Mouse (Mus musculus): ENCODE measurements around the gene Emg1. TPM values are rescaled to one million over a fixed set of nuclear protein-coding genes. Genes with fewer than 3 reads are reported as not detected.
"Not testable (repeated sequence)": the region's sequence is repeated elsewhere in the genome, so short reads cannot be mapped to it uniquely, and the experiment has no call there.

Emg1 gene
- polyA plus RNA-seq, 1 experiment from 2014 or later: 105 TPM

DNA sequence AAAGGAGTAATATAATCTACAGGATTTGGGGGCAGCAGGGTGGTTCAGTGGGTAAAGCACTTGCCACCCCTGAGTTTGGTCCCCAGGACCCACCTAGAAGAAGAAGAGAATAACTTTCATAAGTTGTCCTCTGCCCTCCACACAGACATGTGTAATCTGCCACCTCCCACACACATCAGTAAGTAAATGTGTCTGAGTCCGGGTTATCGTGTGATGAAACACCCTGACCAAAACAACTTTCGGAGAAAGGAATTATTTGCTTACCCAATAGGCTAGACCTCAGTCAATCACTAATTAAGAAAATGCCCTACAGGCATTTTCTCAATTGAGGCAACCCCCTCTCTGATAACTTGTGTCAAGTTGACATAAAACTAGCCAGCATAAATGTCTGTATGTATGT lies 21.5 kb downstream of the Emg1 start:
- H3K9me3 ChIP-seq (replicated peaks): no peaks in the 10 kb centered on the region
- no peak for ATAC-seq (ENCODE audit: insufficient number of reproducible peaks, low FRiP score)
- no peaks in the 10 kb centered on the region for H3K27me3 ChIP-seq (replicated peaks)
- no peak overlapping the region for H3K9ac ChIP-seq
- no peaks in the 10 kb centered on the region for H3K36me3 ChIP-seq
- WGBS: 90% methylated on average over 3 of the region's 3 CpGs
- no peak overlapping the region for H3K4me2 ChIP-seq
- no peak overlapping the region for H3K27ac ChIP-seq (ENCODE audit: poor library complexity, severe bottlenecking)
- H3K4me1 ChIP-seq (replicated peaks): peaks cover 7% of the 10 kb centered on the region; the same call in 1 of the 2 replicates
- no peak overlapping the region for H3K4me3 ChIP-seq

DNA sequence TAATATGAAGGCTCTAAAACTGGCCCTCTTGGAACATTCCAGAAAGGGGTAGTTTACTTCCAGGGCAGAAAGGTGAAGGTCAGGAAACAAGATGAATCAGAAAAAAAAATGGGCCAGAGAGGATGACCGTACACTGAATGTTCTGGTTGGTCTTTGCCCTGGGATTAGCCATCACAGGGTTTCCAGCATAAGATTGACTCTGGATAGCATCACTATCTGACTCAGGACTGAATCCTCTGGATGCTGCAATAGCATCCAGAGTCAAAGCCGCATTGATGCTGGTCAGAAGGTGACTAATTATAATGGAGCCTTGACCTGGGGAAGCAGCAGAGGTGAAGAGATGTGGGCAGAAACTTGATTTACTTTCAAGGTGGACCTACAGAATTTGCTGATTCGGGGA lies 23.0 kb downstream of the Emg1 start:
- Histone ChIP-seq H3K9ac (no peak overlapping the region), H3K4me3 (no peak overlapping the region), H3K4me2 (no peak overlapping the region), H3K4me1 (replicated peaks) (peaks cover 5% of the 10 kb centered on the region; the same call in 1 of the 2 replicates), H3K27me3 (replicated peaks) (no peaks in the 10 kb centered on the region), H3K9me3 (replicated peaks) (no peaks in the 10 kb centered on the region), H3K27ac (ENCODE audit: poor library complexity, severe bottlenecking) (no peak overlapping the region), H3K36me3 (no peaks in the 10 kb centered on the region)
- no peak for ATAC-seq (ENCODE audit: insufficient number of reproducible peaks, low FRiP score)
- 87% methylated on average over 3 of the region's 3 CpGs for WGBS

DNA sequence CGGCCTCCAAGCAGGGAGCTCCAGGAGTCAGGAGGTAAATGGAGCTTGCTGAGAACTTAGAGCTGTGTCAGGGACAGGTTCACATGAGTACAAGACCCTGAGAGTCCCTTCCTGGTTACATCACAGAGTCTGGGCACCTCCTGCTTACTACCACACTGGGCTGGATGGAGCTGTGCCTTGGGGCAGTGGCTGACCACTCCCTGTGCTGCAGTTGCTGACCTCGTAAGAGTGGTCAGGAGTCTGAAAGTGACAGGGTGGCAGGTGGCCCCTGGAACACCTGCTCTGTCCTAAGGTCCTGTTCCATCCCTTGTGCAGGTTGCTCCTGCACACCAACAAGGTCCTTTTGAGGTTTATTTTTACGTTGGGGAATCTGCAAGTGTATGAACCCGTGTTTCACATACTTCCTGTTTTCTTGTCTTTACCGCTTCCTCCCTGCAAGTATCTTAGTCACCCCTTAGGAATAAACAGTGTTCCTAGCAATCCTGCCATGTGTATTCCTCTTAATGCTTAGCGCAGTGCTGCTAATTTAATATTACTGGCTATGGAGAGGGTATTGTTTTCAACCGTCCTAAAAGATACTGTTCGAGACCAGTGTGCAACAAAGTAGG lies 23.7 kb downstream of the Emg1 start:
- H3K36me3 ChIP-seq: no peaks in the 10 kb centered on the region
- peaks cover 11% of the 10 kb centered on the region for H3K4me1 ChIP-seq (replicated peaks)
- 78% methylated on average over 8 of the region's 8 CpGs for WGBS
- no peak overlapping the region for H3K9ac ChIP-seq
- H3K9me3 ChIP-seq (replicated peaks): no peaks in the 10 kb centered on the region
- ATAC-seq (ENCODE audit: insufficient number of reproducible peaks, low FRiP score): no peak
- H3K27ac ChIP-seq (ENCODE audit: poor library complexity, severe bottlenecking): no peak overlapping the region
- H3K4me2 ChIP-seq: no peak overlapping the region
- no peak overlapping the region for H3K4me3 ChIP-seq
- no peaks in the 10 kb centered on the region for H3K27me3 ChIP-seq (replicated peaks)

DNA sequence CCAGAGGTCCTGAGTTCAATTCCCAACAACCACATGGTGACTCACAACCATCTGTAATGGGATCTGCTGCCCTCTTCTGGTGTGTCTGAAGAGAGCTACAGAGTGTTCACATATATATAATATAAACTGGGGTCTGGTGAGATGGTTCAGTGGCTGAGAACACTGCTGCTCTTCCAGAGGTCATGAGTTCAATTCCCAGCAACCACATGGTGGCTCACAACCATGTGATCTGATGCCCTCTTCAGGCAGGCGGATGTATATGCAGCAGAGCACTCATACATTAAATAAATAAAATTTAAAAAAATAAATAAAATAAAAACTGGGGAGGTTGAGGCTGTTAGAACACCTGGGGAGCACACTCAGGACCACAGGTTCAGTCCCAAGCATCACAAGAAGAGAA lies 25.3 kb downstream of the Emg1 start:
- WGBS: 73% methylated on average over 1 of the region's 1 CpGs
- peaks cover 16% of the 10 kb centered on the region for H3K4me1 ChIP-seq (replicated peaks)
- not testable (repeated sequence) for H3K36me3 ChIP-seq; H3K4me2 ChIP-seq; H3K27me3 ChIP-seq (replicated peaks); H3K9ac ChIP-seq; H3K27ac ChIP-seq (ENCODE audit: poor library complexity, severe bottlenecking); ATAC-seq (ENCODE audit: insufficient number of reproducible peaks, low FRiP score); H3K4me3 ChIP-seq; H3K9me3 ChIP-seq (replicated peaks)

DNA sequence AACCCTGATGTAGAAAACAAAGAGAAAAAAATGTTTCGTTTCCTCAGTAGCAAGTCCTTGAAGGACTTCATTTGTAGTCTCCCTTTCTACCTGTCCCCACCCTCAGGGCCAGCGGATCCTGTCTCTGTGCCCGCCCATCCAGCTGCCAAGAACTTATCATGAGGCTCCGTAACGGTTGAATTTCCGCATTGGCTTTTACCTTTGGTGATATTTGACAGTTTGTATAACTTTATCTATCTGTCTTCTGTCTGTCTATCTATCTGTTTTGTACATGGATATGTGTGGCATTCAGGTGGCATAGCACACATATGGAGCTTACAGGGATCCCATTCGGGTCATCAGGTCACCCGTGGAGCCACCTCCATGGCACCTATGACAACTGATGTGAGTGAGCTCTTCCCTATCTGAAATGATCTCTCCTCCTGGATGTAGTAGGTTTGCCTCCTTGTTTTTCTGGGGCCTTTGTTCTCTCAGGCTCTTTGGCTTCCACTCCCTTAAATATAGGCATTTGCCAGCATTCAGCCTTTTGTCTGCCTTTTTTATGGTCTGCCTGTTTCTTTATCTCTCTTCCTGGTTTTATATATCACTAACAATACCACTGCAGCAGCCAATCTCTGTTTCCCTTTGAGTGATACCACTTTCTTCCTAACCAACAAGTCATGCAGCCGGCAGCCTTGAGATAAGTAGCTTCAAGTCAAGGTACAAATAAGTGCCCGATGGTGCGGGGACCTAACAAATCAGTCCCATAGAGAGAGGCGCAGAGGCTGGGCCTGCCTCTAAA lies 26.2 kb downstream of the Emg1 start:
- 75% methylated on average over 12 of the region's 12 CpGs for WGBS
- ATAC-seq (ENCODE audit: insufficient number of reproducible peaks, low FRiP score): peak; percentile 51; the same call in 1 of the 2 replicates
- no peak overlapping the region for H3K4me2 ChIP-seq
- H3K4me1 ChIP-seq (replicated peaks): peaks cover 16% of the 10 kb centered on the region
- 0 out of 2 replicates have a peak overlapping the region, but pooled peaks have one; percentile 7 for H3K27ac ChIP-seq (ENCODE audit: poor library complexity, severe bottlenecking)
- H3K4me3 ChIP-seq: no peak overlapping the region
- no peaks in the 10 kb centered on the region for H3K9me3 ChIP-seq (replicated peaks)
- H3K36me3 ChIP-seq: no peaks in the 10 kb centered on the region
- no peaks in the 10 kb centered on the region for H3K27me3 ChIP-seq (replicated peaks)
- H3K9ac ChIP-seq: no peak overlapping the region

DNA sequence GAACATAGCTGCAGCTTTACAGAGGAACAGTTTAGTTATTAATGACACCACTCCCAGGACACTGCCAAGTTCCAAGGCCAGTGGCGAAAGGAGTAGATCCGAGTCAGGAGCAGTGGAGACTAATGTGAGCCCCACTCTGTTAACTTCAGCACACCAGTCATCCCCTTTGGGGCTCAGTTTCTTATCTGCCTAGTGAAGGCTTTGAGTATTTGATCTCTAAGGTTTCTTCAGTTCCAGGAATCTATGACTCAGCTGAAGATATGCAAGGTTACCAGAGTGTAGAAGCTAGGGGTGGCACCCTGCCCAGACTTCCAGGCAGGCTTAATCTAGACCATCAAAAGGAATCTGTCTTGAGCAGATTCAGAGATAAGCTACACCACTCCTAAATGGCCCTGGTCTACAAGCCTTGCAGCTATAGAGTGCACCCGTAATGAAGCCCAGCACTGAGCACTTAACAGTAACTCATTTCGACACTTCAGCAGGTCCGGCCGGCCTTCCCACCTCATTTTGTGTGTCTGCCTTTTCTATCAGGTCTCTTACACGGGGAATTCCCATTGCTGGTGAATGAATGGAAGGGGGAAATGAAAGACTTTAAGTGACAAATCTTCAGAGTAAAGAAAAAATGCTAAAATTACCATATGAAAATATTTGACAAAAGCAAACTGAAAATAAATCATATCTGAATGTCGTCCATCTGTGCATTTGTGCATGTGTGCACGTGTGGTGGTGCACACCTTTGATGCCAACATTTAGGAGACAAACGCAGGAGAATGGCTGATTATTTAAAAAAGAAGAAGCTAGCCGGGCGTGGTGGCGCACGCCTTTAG lies 28.2 kb downstream of the Emg1 start:
- Histone ChIP-seq H3K27ac (ENCODE audit: poor library complexity, severe bottlenecking) (no peak overlapping the region), H3K27me3 (replicated peaks) (no peaks in the 10 kb centered on the region), H3K36me3 (no peaks in the 10 kb centered on the region), H3K9me3 (replicated peaks) (no peaks in the 10 kb centered on the region), H3K4me3 (no peak overlapping the region), H3K4me1 (replicated peaks) (peaks cover 18% of the 10 kb centered on the region), H3K4me2 (no peak overlapping the region), H3K9ac (no peak overlapping the region)
- 61% methylated on average over 14 of the region's 14 CpGs for WGBS
- ATAC-seq (ENCODE audit: insufficient number of reproducible peaks, low FRiP score): peak; percentile 44

DNA sequence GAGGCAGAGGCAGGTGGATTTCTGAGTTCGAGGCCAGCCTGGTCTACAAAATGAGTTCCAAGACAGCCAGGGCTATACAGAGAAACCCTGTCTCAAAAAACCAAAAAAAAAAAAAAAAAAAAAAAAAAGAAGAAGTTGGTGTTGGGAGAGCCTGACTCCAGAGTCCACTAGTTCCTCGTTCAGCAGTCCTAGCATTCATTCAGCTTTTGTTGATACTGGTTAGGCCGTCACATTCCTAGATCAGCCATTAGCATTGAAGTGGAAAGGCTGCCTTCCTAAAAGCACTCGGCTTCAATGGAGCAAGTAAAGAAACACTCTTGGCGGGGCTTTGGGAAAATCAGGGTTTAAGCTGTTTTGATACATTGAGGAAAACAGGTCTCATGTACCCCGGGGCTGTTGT lies 29.7 kb downstream of the Emg1 start:
- H3K4me1 ChIP-seq (replicated peaks): peaks cover 20% of the 10 kb centered on the region
- 77% methylated on average over 6 of the region's 6 CpGs for WGBS
- H3K27ac ChIP-seq (ENCODE audit: poor library complexity, severe bottlenecking): not testable (repeated sequence)

DNA sequence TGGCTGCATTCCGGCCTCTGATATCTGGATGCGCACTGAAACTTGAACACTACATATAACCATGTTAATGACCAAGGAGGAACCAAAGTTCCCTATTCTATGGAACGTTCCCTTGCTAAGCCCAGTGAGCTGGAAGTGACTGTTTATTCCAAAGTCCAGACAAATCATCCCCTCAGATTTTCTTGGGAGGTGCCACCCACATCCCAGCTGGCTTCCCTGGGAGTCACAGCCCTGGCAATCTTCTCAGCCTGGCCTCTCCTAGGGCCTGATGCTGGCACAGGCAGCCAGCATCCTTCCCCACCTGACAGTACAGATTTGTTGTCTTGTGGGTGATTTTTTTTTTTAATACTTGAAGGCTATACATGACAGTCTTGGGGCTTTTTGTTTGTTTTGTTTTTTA lies 32.5 kb downstream of the Emg1 start:
- no peak for ATAC-seq (ENCODE audit: insufficient number of reproducible peaks, low FRiP score)
- Histone ChIP-seq H3K4me2 (no peak overlapping the region), H3K9ac (no peak overlapping the region), H3K27me3 (replicated peaks) (no peaks in the 10 kb centered on the region), H3K4me1 (replicated peaks) (peaks cover 20% of the 10 kb centered on the region), H3K4me3 (no peak overlapping the region), H3K27ac (ENCODE audit: poor library complexity, severe bottlenecking) (no peak overlapping the region), H3K36me3 (peaks cover 8% of the 10 kb centered on the region), H3K9me3 (replicated peaks) (no peaks in the 10 kb centered on the region; the same call in 1 of the 2 replicates)
- WGBS: 95% methylated on average over 3 of the region's 3 CpGs

More for the DNA sequence above, 29.7 kb downstream of the Emg1 start:
- H3K9me3 ChIP-seq (replicated peaks); H3K9ac ChIP-seq; H3K27me3 ChIP-seq (replicated peaks); ATAC-seq (ENCODE audit: insufficient number of reproducible peaks, low FRiP score); H3K36me3 ChIP-seq; H3K4me3 ChIP-seq; H3K4me2 ChIP-seq: not testable (repeated sequence)

DNA sequence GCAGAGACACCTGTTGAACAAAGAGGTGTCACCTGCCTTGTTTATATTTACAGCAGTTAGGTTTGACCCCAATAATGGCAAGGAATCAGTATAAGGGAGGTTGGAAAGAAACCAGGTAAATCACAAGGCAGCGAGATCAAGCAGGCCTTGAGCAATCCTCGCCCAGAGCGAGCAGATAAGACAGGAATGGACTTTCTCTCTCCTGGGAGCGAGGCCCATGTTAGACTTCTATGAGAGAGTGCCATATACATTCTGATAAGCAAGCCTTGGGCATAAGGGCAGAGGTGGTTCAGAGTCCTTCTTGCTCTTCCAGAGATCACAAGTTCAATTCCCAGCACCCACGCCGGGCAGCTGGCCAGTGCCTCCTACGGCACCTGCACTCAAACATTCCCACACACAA lies 33.2 kb downstream of the Emg1 start:
- 74% methylated on average over 7 of the region's 7 CpGs for WGBS

DNA sequence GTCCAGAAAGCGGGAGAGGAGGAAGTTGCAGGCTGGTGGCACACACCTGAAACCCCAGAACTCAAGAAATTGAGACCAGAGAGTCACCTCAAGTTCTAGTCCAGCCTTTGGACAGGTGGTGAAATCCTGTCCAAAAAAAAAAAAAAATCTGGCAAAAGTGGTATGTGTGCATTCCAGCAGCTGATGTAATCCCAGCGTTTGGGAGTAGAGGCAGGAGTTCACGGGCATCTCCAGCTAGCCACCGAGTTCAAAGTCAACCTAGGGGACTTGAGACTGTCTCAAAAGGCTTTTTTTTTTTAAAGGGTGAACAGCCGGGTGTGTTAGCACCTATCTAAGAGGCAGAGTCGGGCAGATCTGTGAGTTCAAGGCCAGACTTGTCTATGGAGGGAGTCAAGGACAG lies 35.8 kb downstream of the Emg1 start:
- no peak overlapping the region for H3K27ac ChIP-seq (ENCODE audit: poor library complexity, severe bottlenecking)
- peaks cover 15% of the 10 kb centered on the region for H3K36me3 ChIP-seq
- H3K4me2 ChIP-seq: no peak overlapping the region
- WGBS: 76% methylated on average over 6 of the region's 6 CpGs
- H3K27me3 ChIP-seq (replicated peaks): no peaks in the 10 kb centered on the region
- H3K4me1 ChIP-seq (replicated peaks): peaks cover 12% of the 10 kb centered on the region
- H3K9ac ChIP-seq: no peak overlapping the region
- no peak for ATAC-seq (ENCODE audit: insufficient number of reproducible peaks, low FRiP score)
- no peak overlapping the region for H3K4me3 ChIP-seq
- peaks cover 4% of the 10 kb centered on the region; the same call in 1 of the 2 replicates for H3K9me3 ChIP-seq (replicated peaks)

More for the DNA sequence above, 33.2 kb downstream of the Emg1 start:
- no peak for ATAC-seq (ENCODE audit: insufficient number of reproducible peaks, low FRiP score)
- Histone ChIP-seq H3K27ac (ENCODE audit: poor library complexity, severe bottlenecking) (no peak overlapping the region), H3K4me3 (no peak overlapping the region), H3K27me3 (replicated peaks) (no peaks in the 10 kb centered on the region), H3K9me3 (replicated peaks) (peaks cover 4% of the 10 kb centered on the region; the same call in 1 of the 2 replicates), H3K36me3 (peaks cover 15% of the 10 kb centered on the region), H3K9ac (no peak overlapping the region), H3K4me2 (no peak overlapping the region), H3K4me1 (replicated peaks) (peaks cover 14% of the 10 kb centered on the region)

DNA sequence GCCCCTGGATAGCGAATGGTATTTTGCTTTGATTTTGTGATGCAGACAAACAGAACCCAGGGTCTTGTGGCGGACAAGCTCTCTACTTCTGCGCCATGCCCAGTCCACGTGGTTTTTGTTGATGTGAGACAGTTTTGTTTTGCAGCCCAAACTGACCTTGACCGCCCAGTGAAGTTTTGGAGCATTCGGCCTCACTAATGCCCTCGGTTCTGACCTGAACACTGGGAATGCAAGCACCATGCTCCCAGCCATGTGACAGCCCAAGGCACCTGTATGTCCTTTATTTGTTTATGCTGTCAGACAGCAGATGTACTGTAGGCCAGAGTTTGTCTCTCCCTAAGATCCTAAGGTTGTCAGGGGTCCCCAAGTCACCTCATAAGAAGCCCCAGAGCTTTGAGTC lies 37.4 kb downstream of the Emg1 start:
- H3K9ac ChIP-seq: no peak overlapping the region
- no peak for ATAC-seq (ENCODE audit: insufficient number of reproducible peaks, low FRiP score)
- H3K27ac ChIP-seq (ENCODE audit: poor library complexity, severe bottlenecking): no peak overlapping the region
- H3K9me3 ChIP-seq (replicated peaks): peaks cover 4% of the 10 kb centered on the region; the same call in 1 of the 2 replicates
- peaks cover 15% of the 10 kb centered on the region for H3K36me3 ChIP-seq
- no peaks in the 10 kb centered on the region for H3K27me3 ChIP-seq (replicated peaks)
- H3K4me1 ChIP-seq (replicated peaks): peaks cover 12% of the 10 kb centered on the region
- WGBS: 93% methylated on average over 7 of the region's 7 CpGs
- no peak overlapping the region for H3K4me3 ChIP-seq
- no peak overlapping the region for H3K4me2 ChIP-seq

Data from heart, embryonic 12.5 days (tissue).